Comparison of ENCODE assay signal across 8 mouse cellular contexts in the genomic region with DNA sequence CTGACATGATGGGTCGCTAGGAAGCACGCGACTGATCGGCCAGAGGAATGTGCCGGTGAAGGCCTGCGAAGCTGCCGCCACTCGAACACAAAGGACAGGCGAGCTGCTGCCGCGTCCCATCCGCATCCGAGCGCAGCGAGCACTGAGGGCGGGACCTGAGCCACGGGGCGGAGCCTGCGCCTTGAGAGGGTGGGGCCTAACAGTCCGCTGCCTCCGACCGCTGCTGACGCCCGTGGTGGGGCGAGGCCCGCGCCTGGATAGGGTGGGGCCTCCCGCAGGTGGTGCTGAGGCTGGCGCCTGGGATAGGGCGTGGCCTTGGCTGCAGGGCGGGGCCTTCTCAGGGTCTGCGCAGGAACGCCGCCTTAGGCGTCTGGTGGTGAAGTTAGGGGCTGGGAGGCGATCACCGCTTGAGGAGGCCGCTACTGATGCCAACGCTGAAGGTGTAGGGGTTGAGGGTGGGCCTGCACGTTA. TPM values are rescaled to one million over a fixed set of nuclear protein-coding genes. Genes with fewer than 3 reads are reported as not detected.
A peak's percentile ranks its signal among the peaks of the same experiment; 100 is the strongest.
DNase-seq lines count a peak whose midpoint lies in the region; ATAC-seq and TF ChIP-seq lines count a peak whose summit lies in the region.

Gene Ankrd10, minus strand, starts transcription at position 147 of the 471 bp plus-strand sequence.

- peak; percentile 95 for ATAC-seq in erythroid progenitor cell, adult 5-6 weeks (replicated peaks; ENCODE audit: low FRiP score, poor library complexity, severe bottlenecking)
- peak; percentile 96 for ATAC-seq in heart, embryonic 12.5 days (ENCODE audit: insufficient number of reproducible peaks, low FRiP score)
- peak; percentile 95 for ATAC-seq in kidney, postnatal 0 days (replicated peaks; ENCODE audit: low FRiP score, low read depth)
- ATAC-seq in liver, embryonic 11.5 days (replicated peaks; ENCODE audit: low FRiP score) = peak; percentile 93
- peak; percentile 96 for ATAC-seq in stomach, embryonic 14.5 days (ENCODE audit: insufficient number of reproducible peaks, insufficient read depth, low FRiP score, low read depth)

- peak within 1 kb of the TSS; percentile 88 for H3K4me2 ChIP-seq in heart, embryonic 12.5 days
- peak within 1 kb of the TSS; percentile 93 for H3K4me2 ChIP-seq in kidney, postnatal 0 days (ENCODE audit: low read length)
- peak within 1 kb of the TSS; percentile 88 for H3K4me2 ChIP-seq in liver, embryonic 11.5 days
- peak within 1 kb of the TSS; percentile 47 for H3K4me2 ChIP-seq in stomach, embryonic 14.5 days (replicated peaks; ENCODE audit: low read depth, low read length)

- TF ChIP-seq CTCF in kidney, postnatal 0 days (IDR thresholded peaks at IDR 0.05; ENCODE audit: low read depth) = no peak; the same call in 1 of the 2 replicates

- H3K36me3 ChIP-seq in heart, embryonic 12.5 days = peaks cover 15% of the 10 kb centered on the region
- peaks cover 12% of the 10 kb centered on the region; the same call in 1 of the 2 replicates for H3K36me3 ChIP-seq in kidney, postnatal 0 days (ENCODE audit: insufficient read depth, low read length)
- H3K36me3 ChIP-seq in liver, embryonic 11.5 days (ENCODE audit: control insufficient read depth, insufficient read depth, low read length) = peaks cover 14% of the 10 kb centered on the region; the same call in 1 of the 2 replicates
- H3K36me3 ChIP-seq in stomach, embryonic 14.5 days (ENCODE audit: control insufficient read depth, insufficient read depth, low read length) = peaks cover 12% of the 10 kb centered on the region

- peak within 1 kb of the TSS; percentile 98 for H3K27ac ChIP-seq in heart, embryonic 12.5 days (ENCODE audit: poor library complexity, severe bottlenecking)
- peak within 1 kb of the TSS; percentile 99 for H3K27ac ChIP-seq in kidney, postnatal 0 days
- peak within 1 kb of the TSS; percentile 98 for H3K27ac ChIP-seq in liver, embryonic 11.5 days (ENCODE audit: low read depth, low read length)
- peak within 1 kb of the TSS; percentile 99 for H3K27ac ChIP-seq in stomach, embryonic 14.5 days (ENCODE audit: low read length)

- no peaks in the 10 kb centered on the region for H3K9me3 ChIP-seq in heart, embryonic 12.5 days (replicated peaks)
- no peaks in the 10 kb centered on the region for H3K9me3 ChIP-seq in kidney, postnatal 0 days (replicated peaks; ENCODE audit: low read length)
- H3K9me3 ChIP-seq in liver, embryonic 11.5 days (ENCODE audit: control insufficient read depth, low read length) = no peaks in the 10 kb centered on the region
- H3K9me3 ChIP-seq in stomach, embryonic 14.5 days (ENCODE audit: control insufficient read depth, low read depth, low read length) = no peaks in the 10 kb centered on the region

- under 1% methylated on average over 38 of the region's 40 CpGs for WGBS in heart, embryonic 12.5 days
- WGBS in kidney, postnatal 0 days = under 1% methylated on average over 40 of the region's 40 CpGs
- WGBS in liver, embryonic 11.5 days = under 1% methylated on average over 40 of the region's 40 CpGs
- WGBS in stomach, embryonic 14.5 days = under 1% methylated on average over 40 of the region's 40 CpGs

- H3K4me1 ChIP-seq in heart, embryonic 12.5 days (replicated peaks) = peaks cover 37% of the 10 kb centered on the region
- peaks cover 14% of the 10 kb centered on the region for H3K4me1 ChIP-seq in kidney, postnatal 0 days (replicated peaks; ENCODE audit: insufficient read depth, low read length)
- H3K4me1 ChIP-seq in liver, embryonic 11.5 days (replicated peaks; ENCODE audit: control insufficient read depth, insufficient read depth, low read length) = peaks cover 14% of the 10 kb centered on the region
- H3K4me1 ChIP-seq in stomach, embryonic 14.5 days (ENCODE audit: control insufficient read depth, insufficient read depth, low read length) = peaks cover 22% of the 10 kb centered on the region

- peak within 1 kb of the TSS; percentile 99 for H3K4me3 ChIP-seq in heart, embryonic 12.5 days
- peak within 1 kb of the TSS; percentile 80 for H3K4me3 ChIP-seq in kidney, postnatal 0 days (replicated peaks; ENCODE audit: low read depth, low read length)
- H3K4me3 ChIP-seq in liver, embryonic 11.5 days (ENCODE audit: low read depth, low read length) = peak within 1 kb of the TSS; percentile 93
- H3K4me3 ChIP-seq in stomach, embryonic 14.5 days (ENCODE audit: low read depth, low read length) = peak within 1 kb of the TSS; percentile 95

- DNase-seq in CD4-positive helper T cell, adult 2 months (ENCODE audit: low read depth, low spot score) = peak; percentile 98
- DNase-seq in brain, embryonic 18.5 days (ENCODE audit: low read depth, low spot score) = peak; percentile 87
- DNase-seq in kidney, postnatal 0 days (ENCODE audit: low spot score) = peak; percentile 97
- peak; percentile 97 for DNase-seq in liver, embryonic 11.5 days (ENCODE audit: low spot score)
- DNase-seq in naive thymus-derived CD4-positive, alpha-beta T cell, adult 2 months (ENCODE audit: low read depth) = peak; percentile 98

- peak within 1 kb of the TSS; percentile 95 for H3K9ac ChIP-seq in heart, embryonic 12.5 days
- peak within 1 kb of the TSS; percentile 87 for H3K9ac ChIP-seq in kidney, postnatal 0 days (ENCODE audit: low read depth, low read length)
- peak within 1 kb of the TSS; percentile 95 for H3K9ac ChIP-seq in liver, embryonic 11.5 days (ENCODE audit: low read depth, low read length)
- peak within 1 kb of the TSS; percentile 96 for H3K9ac ChIP-seq in stomach, embryonic 14.5 days (replicated peaks; ENCODE audit: low read depth, low read length)

- no peaks in the 10 kb centered on the region for H3K27me3 ChIP-seq in heart, embryonic 12.5 days (replicated peaks)
- H3K27me3 ChIP-seq in kidney, postnatal 0 days (ENCODE audit: insufficient read depth, low read length) = no peaks in the 10 kb centered on the region
- H3K27me3 ChIP-seq in liver, embryonic 11.5 days (replicated peaks; ENCODE audit: control insufficient read depth, insufficient read depth, low read length) = no peaks in the 10 kb centered on the region
- H3K27me3 ChIP-seq in stomach, embryonic 14.5 days (ENCODE audit: control insufficient read depth, insufficient read depth, low read length) = no peaks in the 10 kb centered on the region

RNA-seq across cellular contexts. Expression of gene Ankrd10, which starts in this region (rescaled TPM):
- total RNA-seq in erythroid progenitor cell, adult 5-6 weeks (2015; ENCODE audit: low replicate concordance) = 10.1 and 30.2 TPM in 2 replicates
- 6.4 and 11.2 TPM in 2 replicates for total RNA-seq in erythroid progenitor cell, adult 5-6 weeks (2017; ENCODE audit: low replicate concordance)
- 70.6 and 71.7 TPM in 2 replicates for polyA plus RNA-seq in heart, embryonic 12.5 days (2016; fragmentation: Nextera tagmentation; extraction: Ambion mirVana)
- polyA plus RNA-seq in kidney, postnatal 0 days (2015; fragmentation: Nextera tagmentation; extraction: Ambion mirVana) = 67.2 and 70.6 TPM in 2 replicates
- polyA plus RNA-seq in liver, embryonic 11.5 days (2014; fragmentation: Nextera tagmentation; extraction: Ambion mirVana) = 83.6 and 86.0 TPM in 2 replicates
- polyA plus RNA-seq in stomach, embryonic 14.5 days (2014; fragmentation: Nextera tagmentation; extraction: Ambion mirVana) = 101 and 109 TPM in 2 replicates

Comparison
In these comparisons a context has a peak if more than half of its experiments do, and no peak if none do; other contexts are left out.
1. Peak in every context shown above with its lines: DNase-seq, ATAC-seq, H3K4me3 ChIP-seq and H3K27ac ChIP-seq.